Mouse (Mus musculus): ENCODE data around the gene Bmf.
"Not testable (repeated sequence)": the region's sequence is repeated elsewhere in the genome, so short reads cannot be mapped to it uniquely, and the experiment has no call there.

Gene Bmf

DNA sequence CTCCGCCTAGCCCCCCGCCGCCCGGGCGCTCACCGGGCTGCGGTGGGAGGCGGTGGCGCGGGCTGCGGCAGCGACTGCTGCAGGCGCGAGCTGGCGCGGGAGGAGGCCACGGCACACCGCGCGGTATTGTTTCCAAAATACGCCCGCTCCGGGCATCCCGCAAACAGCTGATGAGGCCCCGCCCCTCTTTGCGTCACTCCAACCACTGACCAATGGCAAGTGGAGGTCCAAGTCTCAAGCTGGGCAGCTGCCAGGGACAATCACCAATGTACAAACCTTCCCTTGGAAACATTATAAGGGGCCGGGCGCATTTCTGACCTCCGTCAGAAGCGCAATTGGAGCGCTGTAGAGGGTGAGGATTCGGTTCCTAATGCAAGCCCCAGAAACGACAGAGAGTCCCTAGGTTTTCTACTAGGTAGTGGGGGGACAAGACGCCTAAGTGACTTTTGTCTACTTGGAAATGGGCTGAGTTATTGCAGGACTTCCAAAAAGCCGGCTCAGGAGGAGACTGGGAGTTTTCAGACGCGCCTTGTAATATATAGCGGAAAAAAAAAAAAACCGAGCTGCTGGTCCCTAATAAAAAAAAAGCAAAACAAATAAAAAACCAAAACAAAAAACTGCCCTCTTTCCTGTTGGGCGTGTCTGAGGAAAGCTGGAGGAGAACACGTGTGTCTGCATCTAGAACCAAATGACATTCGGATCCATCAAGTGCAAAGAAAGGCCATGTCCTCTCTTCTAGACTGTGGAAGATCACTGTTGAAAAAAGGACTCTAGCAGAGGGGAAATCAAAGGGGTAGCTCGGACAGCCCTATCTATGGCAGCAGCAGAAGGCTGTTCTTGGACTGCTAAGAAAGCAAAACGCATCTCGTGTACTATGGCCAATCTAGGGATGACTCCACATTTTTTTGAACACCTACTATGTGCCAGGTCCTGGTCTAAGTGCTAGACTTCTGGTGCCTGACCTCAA, at the start of gene Bmf:
Bmf (minus strand) TSS at position 181 of the 967 bp plus-strand sequence.
- DNase-seq (ENCODE audit: low spot score), result peak; percentile 97

- DNase-seq (ENCODE audit: low spot score), result no peak
Observed at GRCm38 (mm10) chr2:118599087-118599486, 49.6 kb upstream of the Bmf start.

DNA sequence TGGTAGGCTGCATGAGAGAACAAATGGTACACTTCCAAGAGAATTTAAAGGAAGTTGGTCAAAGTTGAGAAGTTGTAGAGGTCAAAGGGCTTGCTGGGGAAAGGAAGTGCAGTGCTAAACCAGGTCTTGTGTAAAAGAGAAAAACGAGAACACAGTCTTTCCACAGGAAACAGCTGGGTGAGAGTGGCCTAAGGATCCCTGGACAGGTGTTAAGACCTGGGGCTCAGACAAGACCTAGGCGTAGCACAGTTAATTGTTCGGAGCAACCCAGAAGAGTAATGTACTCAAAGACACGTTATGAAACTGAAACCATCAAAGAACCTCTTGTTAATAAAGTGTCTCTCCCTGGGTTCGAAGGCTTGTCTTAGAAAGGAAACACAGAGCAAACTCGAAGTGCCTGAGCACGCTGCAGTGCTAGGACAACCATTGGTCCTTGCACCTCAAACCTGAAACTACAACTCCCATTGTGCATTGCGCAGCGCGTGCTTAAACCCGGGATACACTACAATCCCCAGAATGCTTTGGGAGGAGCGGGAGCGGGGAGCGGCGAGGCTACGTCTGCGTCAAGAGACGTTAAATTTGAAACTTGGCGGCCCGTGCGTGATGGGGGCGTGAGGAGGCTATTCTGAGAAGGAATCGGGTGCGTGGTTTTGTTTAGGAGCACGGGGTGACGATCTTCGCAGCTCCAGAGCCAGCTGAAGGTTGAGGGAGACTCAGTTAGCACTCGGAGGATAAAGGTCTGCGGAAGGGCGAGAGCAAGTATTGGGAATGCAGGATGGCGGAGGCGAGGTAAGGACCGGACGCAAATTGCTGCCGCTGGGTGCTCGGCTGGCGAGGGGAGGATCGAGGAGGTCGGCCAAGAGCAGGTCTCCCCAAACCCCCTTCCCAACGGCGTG, 48.4 kb upstream of the Bmf start, which contains the start of gene Bub1b:
Bub1b (plus strand) TSS at position 539 of the 896 bp plus-strand sequence.
- peak; percentile 99 for DNase-seq (ENCODE audit: low spot score)

GRCm38 (mm10) chr2:118591083-118591482, 41.6 kb upstream of the Bmf start:
- DNase-seq (ENCODE audit: low spot score), result no peak

- DNase-seq (ENCODE audit: low spot score), result no peak
Observed at GRCm38 (mm10) chr2:118587686-118588085, 38.2 kb upstream of the Bmf start.

DNA sequence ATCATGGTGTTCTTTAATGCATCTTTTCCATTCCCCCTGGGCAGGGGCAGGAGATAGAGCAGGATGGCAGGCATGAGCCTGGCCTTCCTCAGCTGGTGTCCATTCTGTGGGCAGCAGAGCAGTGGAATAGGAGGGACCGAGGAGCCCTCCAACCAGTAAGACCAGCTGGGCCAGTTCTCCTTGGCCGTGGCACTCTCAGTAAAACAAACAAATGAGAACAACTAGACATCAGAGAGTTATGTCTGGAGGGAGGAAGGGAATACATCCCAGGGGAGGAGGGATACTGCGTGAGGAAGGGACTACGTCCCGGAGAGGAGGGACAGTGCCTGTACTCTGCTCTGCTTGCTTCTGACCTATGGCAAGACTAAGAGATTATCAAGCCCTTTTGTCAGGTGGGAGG, 36.5 kb upstream of the Bmf start:
- peak; percentile 9 for DNase-seq (ENCODE audit: low spot score)

- DNase-seq (ENCODE audit: low spot score), result no peak
Observed at GRCm38 (mm10) chr2:118573135-118573534, 23.6 kb upstream of the Bmf start.

DNA sequence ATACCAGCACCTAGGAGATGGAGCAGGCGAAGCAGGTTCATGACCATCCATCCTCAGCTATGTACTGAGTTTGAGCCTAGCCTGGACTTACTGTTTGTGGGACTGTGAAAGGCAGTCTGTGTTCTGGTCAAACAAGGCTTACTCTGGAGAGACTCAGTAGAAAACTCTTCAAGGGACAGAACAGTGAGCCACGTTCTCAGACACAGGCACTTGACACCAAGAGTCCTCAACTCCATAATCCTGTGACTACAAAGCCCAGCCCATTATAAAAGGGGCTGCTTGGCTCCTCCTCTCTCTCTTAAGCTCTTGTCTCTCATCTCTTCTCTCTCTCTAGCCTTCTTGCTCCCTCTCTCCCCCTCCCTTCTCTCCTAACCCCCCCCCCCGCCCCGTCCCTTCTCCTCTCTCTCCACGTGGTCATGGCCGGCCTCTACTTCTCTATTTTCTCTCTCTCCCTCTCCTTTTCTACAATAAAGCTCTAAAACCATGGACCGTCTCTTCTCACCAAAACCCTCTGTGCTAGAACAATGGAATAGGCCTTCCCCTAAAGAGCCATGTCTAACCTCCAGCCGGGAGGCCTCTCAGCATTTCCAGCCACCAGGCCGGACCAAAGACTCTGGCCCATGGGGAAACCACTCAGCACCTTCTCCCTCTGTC, 22.8 kb upstream of the Bmf start:
- no peak for DNase-seq (ENCODE audit: low spot score)

GRCm38 (mm10) chr2:118570939-118571338, 21.5 kb upstream of the Bmf start:
- no peak for DNase-seq (ENCODE audit: low spot score)

GRCm38 (mm10) chr2:118567179-118567578, 17.7 kb upstream of the Bmf start:
- no peak for DNase-seq (ENCODE audit: low spot score)

DNA sequence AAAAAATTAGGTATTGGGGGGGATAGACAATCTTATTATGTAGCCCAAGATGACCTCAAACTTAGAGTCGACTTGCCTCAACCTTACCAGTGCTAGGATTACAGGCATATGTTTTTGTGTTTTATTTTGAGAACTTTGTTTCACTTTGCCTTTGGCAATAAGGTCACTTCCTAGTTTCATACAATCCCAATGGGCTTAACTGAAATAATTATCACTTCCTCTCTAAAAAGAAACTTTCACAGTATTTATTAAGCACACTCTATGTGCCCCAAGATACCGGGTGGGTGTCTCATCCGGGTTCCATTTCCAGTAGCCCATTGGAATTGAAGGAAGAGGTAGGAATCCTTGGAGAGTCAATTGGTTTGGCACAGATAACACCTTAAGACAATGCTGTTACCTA, 12.9 kb upstream of the Bmf start:
- no peak for DNase-seq (ENCODE audit: low spot score)

GRCm38 (mm10) chr2:118562015-118562414, 12.5 kb upstream of the Bmf start:
- DNase-seq (ENCODE audit: low spot score), result no peak

- DNase-seq (ENCODE audit: low spot score), result no peak
Observed at GRCm38 (mm10) chr2:118558426-118558825, 8.9 kb upstream of the Bmf start.

DNA sequence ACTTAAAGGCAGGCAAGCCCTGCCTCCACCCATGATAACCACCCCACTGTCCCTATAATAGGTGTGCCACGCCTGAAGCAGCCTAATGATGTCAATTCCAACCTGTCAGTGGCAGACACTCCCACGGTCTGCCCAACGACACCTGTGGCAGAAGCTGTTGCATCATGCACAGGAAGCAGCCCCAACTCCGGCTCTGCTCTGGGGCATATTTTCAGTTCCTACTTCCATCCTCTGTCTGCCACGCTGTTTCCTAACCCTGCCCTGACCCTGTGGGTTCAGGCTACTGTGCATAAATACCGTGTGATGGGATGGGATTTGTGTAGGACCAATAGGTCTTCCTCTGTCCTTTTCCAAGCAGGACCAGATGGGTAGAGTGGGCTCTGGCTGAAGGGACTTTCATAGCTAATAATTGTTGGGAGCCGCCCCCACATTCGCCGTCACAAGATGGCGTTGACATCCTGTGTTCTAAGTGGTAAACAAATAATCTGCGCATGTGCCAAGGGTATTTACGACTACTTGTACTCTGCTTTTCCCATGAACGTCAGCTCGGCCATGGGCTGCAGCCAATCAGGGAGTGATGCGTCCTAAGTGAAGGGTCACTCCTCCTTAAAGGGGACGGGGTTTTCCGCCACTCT, 5.0 kb upstream of the Bmf start:
- DNase-seq (ENCODE audit: low spot score), result not testable (repeated sequence)

DNA sequence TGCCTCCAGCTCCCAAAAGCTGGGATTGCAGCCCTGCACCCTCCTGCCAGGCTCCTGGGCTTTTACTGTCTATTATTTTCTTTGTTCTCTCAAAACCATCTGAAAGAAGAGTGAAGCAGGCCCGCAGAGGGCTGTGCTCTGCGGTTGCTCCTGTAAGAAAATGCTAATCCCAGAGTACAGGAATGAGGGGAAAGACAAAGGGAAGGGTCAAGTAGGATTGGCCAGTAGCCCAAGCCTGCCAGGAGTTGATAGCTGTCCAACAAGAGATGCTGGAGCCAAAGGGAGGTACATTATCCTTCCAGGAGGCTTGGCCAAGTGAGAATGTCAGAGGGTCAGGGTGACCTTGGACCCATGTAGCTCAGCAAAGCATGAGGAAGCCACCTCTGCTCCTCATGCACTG, 2.1 kb upstream of the Bmf start:
- DNase-seq (ENCODE audit: low spot score), result no peak

DNA sequence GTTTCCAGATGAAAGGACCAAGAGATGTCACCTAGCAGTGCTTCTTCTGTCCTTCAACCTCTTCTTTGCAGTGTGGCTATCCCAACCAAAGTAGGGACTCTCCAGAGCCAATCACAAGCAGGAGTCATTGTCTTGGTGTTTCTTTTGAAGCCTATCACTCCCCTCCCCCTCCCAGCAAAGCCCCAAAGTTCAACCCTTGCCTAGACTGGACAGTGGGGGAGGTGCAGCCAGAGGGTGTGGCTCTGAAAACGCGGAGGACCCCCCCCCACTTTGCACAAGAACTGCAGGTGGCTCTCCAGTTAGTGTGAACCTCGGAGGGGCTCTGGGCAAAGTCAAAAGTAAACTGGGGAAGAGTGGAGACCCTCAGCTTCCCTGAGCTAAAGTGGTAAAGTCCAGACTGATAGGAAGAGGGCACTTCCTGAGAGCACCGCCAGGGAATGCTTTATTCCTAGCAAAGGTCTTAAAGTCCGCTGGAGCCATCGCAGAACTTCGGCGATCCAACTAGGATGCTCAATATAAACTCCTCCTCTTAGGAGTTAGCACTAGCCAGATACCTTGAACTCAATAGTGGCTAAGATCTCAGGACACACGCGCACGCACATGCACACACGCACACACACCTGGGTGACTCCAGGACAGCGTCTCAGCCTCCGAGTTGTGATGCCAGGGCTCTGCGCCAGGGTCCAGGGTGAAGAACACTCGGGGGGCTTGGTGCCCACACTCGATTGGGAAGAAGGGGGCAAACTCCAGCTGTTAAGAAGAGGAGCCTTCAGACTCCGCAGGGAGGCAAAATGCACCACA, 866 bp downstream of the Bmf start:
- peak; percentile 71 for DNase-seq (ENCODE audit: low spot score)

- DNase-seq (ENCODE audit: low spot score), result peak; percentile 32
Observed at GRCm38 (mm10) chr2:118547541-118548016, 1.9 kb downstream of the Bmf start.

DNA sequence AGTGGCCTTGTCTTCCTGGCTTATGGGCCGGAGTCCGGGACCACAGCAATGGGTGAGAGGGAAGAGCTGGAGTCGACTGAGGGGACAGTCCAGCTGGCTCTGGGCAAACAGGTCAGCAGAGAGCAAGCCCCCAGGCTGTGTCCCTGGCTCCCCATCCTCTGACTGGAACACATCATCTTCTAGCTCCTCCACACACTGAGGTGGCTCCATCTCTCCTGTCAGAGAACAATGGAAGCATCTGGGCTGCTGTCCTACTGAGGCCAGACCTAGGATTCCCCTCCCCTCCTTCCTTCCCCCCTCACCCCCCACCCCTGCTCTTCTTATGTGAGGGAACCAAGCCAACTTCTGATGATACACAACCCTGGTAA, 2.7 kb downstream of the Bmf start:
- no peak for DNase-seq (ENCODE audit: low spot score)

- DNase-seq (ENCODE audit: low spot score), result no peak
Observed at GRCm38 (mm10) chr2:118546104-118546797, 3.2 kb downstream of the Bmf start.

All from embryo, embryonic 10 days (tissue).